Mouse (Mus musculus): ENCODE results near the gene Fam173a. TPM values are rescaled to one million over a fixed set of nuclear protein-coding genes. Genes with fewer than 3 reads are reported as not detected.

Gene Fam173a
- total RNA-seq, 2 experiments from 2014 or later: 35.9 to 43.7 TPM

DNA sequence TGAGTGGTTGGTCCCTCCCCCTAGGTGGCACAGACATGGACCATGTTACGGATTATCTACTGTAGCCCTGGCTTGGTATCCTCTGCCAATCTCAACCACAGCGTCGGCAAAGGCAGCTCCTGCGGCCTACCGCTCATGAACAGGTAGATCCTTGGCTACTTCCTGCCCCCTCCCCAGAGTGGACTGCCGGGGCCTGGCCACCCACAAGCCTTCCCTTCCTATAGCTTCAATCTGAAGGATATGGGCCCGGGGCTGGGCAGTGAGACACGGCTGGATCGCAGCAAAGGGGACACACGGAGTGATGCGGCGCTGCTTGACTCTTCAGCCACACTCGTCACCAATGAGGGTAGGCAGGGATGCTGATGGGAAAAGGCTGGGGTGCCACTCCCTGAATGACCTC lies 34.3 kb upstream of the Fam173a start:
- intact Hi-C loops (cut with DNase I): no loop called here
- no peak for DNase-seq
- Histone ChIP-seq H3K4me3 (no peak overlapping the region), H3K27ac (no peak overlapping the region)
- TF ChIP-seq CTCF (IDR thresholded peaks at IDR 0.05): no peak

DNA sequence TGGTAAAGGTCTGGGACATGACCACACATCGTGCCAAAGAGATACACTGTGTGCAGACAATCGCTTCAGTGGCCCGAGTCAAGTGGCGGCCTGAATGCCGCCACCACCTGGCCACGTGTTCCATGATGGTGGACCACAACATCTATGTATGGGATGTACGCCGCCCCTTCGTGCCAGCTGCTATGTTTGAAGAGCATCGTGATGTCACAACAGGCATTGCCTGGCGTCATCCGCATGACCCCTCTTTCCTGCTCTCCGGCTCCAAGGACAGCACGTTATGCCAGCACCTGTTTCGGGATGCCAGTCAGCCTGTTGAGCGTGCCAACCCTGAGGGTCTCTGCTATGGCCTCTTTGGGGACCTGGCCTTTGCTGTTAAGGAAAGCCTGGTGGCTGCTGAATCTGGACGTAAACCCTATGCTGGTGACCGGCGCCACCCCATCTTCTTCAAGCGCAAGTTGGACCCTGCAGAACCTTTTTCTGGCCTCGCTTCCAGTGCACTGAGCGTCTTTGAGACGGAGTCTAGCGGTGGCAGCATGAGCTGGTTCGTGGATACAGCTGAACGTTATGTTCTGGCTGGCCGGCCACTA lies 33.4 kb upstream of the Fam173a start:
- no peak overlapping the region for H3K4me3 ChIP-seq

GRCm38 (mm10) chr17:25825311-25825710 lies 32.6 kb upstream of the Fam173a start:
- Histone ChIP-seq H3K27ac (no peak overlapping the region), H3K4me3 (no peak overlapping the region)
- intact Hi-C loops (cut with DNase I): no loop called here
- no peak for TF ChIP-seq CTCF (IDR thresholded peaks at IDR 0.05)
- DNase-seq: no peak

More for the DNA sequence above, 33.4 kb upstream of the Fam173a start:
- H3K27ac ChIP-seq: no peak overlapping the region
- TF ChIP-seq CTCF (IDR thresholded peaks at IDR 0.05): no peak
- intact Hi-C loops (cut with DNase I): no loop called here
- DNase-seq: no peak

- no peak for DNase-seq
- intact Hi-C loops (cut with DNase I): no loop called here
- H3K4me3 ChIP-seq: peak overlapping the region; percentile 85
- H3K27ac ChIP-seq: no peak overlapping the region
- TF ChIP-seq CTCF (IDR thresholded peaks at IDR 0.05): no peak
Measured at GRCm38 (mm10) chr17:25824362-25825142, 31.9 kb upstream of the Fam173a start.

GRCm38 (mm10) chr17:25823452-25823851 lies 30.8 kb upstream of the Fam173a start, which contains the start of gene Wdr24:
TSS of gene Wdr24 (plus strand) at chr17:25823627.
- TF ChIP-seq CTCF (IDR thresholded peaks at IDR 0.05): no peak
- H3K4me3 ChIP-seq: peak within 1 kb of the TSS; percentile 85
- H3K27ac ChIP-seq: peak within 1 kb of the TSS; percentile 81
- DNase-seq: peak; percentile 76
- intact Hi-C loops (cut with DNase I): no loop called here

GRCm38 (mm10) chr17:25818851-25819780 lies 26.4 kb upstream of the Fam173a start:
- no peak for TF ChIP-seq CTCF (IDR thresholded peaks at IDR 0.05)
- Histone ChIP-seq H3K27ac (no peak overlapping the region), H3K4me3 (peak overlapping the region; percentile 23; the same call in 1 of the 2 replicates)

GRCm38 (mm10) chr17:25817662-25818061 lies 25.0 kb upstream of the Fam173a start:
- no peak for TF ChIP-seq CTCF (IDR thresholded peaks at IDR 0.05)
- H3K4me3 ChIP-seq: no peak overlapping the region
- intact Hi-C loops (cut with DNase I): no loop called here
- H3K27ac ChIP-seq: no peak overlapping the region
- DNase-seq: no peak

More at GRCm38 (mm10) chr17:25818851-25819780, 26.4 kb upstream of the Fam173a start:
- DNase-seq: no peak
- intact Hi-C loops (cut with DNase I): no loop called here

DNA sequence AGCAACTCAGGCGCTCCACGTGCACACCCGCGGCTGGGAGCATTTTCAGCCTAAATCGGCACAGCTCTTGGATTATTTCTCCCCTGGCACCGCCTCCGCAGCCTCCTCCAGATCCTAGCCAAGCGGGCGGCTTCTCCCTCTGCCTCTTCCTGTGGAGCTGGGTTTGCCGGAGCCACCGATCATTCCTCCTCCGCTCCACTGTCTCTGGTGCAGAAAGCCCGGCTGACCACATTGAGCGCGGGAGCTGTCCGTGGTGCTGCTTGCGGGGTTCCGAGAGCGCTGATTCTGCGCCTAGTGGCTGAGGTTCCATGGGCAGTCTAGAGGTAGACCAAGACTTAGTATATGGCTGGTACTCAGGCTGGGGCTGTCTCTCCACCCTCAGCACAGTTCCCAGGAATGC lies 20.8 kb upstream of the Fam173a start:
- no peak overlapping the region for H3K4me3 ChIP-seq
- H3K27ac ChIP-seq: no peak overlapping the region
- DNase-seq: peak; percentile 84
- intact Hi-C loops (cut with DNase I): no loop called here
- peak; percentile 54 for TF ChIP-seq CTCF (IDR thresholded peaks at IDR 0.05)

- H3K4me3 ChIP-seq: no peak overlapping the region
- no peak for TF ChIP-seq CTCF (IDR thresholded peaks at IDR 0.05)
- no peak overlapping the region for H3K27ac ChIP-seq
- intact Hi-C loops (cut with DNase I): no loop called here
- DNase-seq: no peak
Measured at GRCm38 (mm10) chr17:25810890-25811289, 18.2 kb upstream of the Fam173a start.

DNA sequence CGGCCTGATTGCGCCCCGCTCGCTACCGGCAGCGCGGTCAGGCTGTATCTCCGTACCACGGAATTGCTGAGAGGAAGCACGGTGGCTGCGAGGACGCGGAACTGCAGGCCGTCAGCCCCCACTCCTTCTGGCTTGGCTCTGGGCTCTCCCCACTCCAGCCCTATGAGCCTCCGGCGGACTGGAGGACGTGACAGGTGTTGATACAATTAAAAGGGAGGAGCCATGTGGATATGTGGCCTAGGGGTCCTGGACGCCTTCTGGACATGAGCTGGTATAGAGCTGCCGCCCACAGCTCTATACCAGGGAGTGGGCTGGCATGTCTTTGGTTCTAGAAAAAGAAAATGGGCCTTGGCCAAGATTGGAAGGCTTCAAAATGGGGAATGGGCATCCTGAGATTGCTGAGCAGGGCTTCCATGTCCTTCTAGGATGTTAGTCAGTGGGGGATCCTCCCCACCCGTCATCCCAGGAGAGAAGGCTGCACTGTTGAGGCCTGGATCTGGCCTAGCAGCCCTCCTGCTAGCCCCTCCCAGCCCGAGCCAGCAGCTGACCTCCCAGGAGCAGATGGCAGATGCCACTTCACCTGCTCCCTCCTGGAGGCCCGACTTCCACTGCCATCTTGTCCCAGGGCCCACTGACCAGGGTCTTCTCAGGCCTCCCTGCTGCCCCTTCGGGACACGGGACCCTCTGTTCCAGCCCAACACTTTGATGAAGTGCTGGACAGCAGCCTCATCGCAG lies 17.1 kb upstream of the Fam173a start:
- peak overlapping the region; percentile 24; the same call in 1 of the 2 replicates for H3K27ac ChIP-seq
- intact Hi-C loops (cut with DNase I): no loop called here
- peak overlapping the region; percentile 82 for H3K4me3 ChIP-seq
- DNase-seq: no peak
- no peak for TF ChIP-seq CTCF (IDR thresholded peaks at IDR 0.05)

- peak within 1 kb of the TSS; percentile 24; the same call in 1 of the 2 replicates for H3K27ac ChIP-seq
- peak; percentile 83 for DNase-seq
- intact Hi-C loops (cut with DNase I): no loop called here
- TF ChIP-seq CTCF (IDR thresholded peaks at IDR 0.05): peak; percentile 51
- H3K4me3 ChIP-seq: peak within 1 kb of the TSS; percentile 82
Measured at GRCm38 (mm10) chr17:25808789-25809605, 16.3 kb upstream of the Fam173a start, which contains the start of gene Fbxl16. TSS of gene Fbxl16 (plus strand) at chr17:25809085.
